Mouse (Mus musculus) ES-Bruce4 (cell line): Measurements from ENCODE around the gene Prrx2.

Experiments used
- CTCF ChIP-seq: IDR thresholded peaks from one replicate; pipeline ENCODE4 v1.8.1; 2011; ENCODE audit warnings: low read depth, low read length
- EP300 ChIP-seq: IDR thresholded peaks from 2 replicates; pipeline ENCODE4 v1.6.1; 2011; ENCODE audit warnings: low read depth, low read length; ENCODE audit not compliant: insufficient read depth
- POLR2A ChIP-seq: IDR thresholded peaks from one replicate; pipeline ENCODE4 v1.8.1; 2011; ENCODE audit warnings: low read length; ENCODE audit not compliant: insufficient read depth

DNA sequence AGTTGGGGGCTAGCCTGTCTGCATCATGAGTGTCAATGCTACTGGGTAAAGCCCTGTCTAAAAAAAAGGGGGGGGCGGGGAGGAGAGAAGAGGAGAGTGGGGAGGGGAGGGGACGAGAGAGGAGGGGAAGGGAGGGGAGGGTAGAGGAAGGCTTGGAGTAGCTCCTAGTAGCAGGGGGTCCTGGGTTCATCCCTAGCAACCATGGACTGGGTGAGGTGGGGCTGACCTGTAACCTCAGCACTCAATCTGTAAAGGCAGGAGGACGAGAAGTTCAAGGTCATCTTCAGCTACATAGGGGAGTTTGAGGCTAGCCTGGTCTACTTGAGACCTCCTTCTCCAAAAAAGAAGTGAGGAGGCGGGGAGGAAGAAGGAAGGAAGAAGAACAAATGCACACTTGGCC lies 27.3 kb downstream of the Prrx2 start:
- TF ChIP-seq CTCF = no peak
- TF ChIP-seq EP300 = no peak
- no peak for TF ChIP-seq POLR2A
